In the genomic region with DNA sequence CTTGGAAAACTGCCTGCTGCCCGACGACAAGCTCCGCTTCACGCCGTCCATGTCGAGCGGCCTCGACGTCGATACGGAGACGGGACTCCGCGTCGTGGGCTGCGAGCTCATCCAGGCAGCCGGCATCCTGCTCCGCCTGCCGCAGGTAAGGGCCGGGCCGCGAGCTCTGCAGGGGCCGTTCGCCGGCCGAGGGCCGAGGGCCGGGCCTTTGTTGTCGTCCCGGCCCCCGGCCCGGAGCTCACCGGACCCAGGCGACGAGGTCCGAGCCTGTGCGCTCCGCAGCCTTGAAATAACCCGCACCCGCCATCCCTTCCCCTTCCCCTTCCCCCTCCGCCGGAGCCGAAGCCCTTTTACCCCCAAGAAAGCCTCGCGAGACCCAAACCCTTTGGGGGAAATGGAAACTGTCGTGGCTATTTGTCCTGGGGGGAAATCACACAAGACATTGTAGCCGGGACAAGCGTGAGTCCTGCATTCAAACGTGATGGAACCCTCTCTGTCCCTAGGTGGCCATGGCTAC, we compare ENCODE assay signal across 8 mouse cellular contexts. TPM values are rescaled to one million over a fixed set of nuclear protein-coding genes. Genes with fewer than 3 reads are reported as not detected.
A peak's percentile ranks its signal among the peaks of the same experiment; 100 is the strongest.
DNase-seq lines count a peak whose midpoint lies in the region; ATAC-seq and TF ChIP-seq lines count a peak whose summit lies in the region.

No protein-coding gene starts in this region.

- ATAC-seq in heart, embryonic 16.5 days (replicated peaks; ENCODE audit: extremely low read depth, insufficient read depth, low FRiP score): peak; percentile 20
- ATAC-seq in limb, embryonic 15.5 days (ENCODE audit: insufficient number of reproducible peaks, low FRiP score, low TSS enrichment, low read depth): peak; percentile 30; the same call in 1 of the 2 replicates

- no peaks in the 10 kb centered on the region for H3K27me3 ChIP-seq in heart, embryonic 16.5 days (ENCODE audit: control insufficient read depth, insufficient read depth, low read length)
- no peaks in the 10 kb centered on the region for H3K27me3 ChIP-seq in limb, embryonic 15.5 days

- H3K36me3 ChIP-seq in heart, embryonic 16.5 days (ENCODE audit: control insufficient read depth, insufficient read depth): peaks cover 66% of the 10 kb centered on the region
- H3K36me3 ChIP-seq in limb, embryonic 15.5 days: peaks cover 70% of the 10 kb centered on the region

- H3K9me3 ChIP-seq in heart, embryonic 16.5 days (replicated peaks; ENCODE audit: control insufficient read depth, low read length): no peaks in the 10 kb centered on the region
- no peaks in the 10 kb centered on the region for H3K9me3 ChIP-seq in limb, embryonic 15.5 days

- peak overlapping the region; percentile 72 for H3K4me2 ChIP-seq in heart, embryonic 16.5 days (ENCODE audit: low read depth, low read length)
- peak overlapping the region; percentile 68 for H3K4me2 ChIP-seq in limb, embryonic 15.5 days

- WGBS in heart, embryonic 16.5 days: under 1% methylated on average over 48 of the region's 49 CpGs
- WGBS in limb, embryonic 15.5 days: under 1% methylated on average over 48 of the region's 49 CpGs

- H3K9ac ChIP-seq in heart, embryonic 16.5 days (ENCODE audit: low read length): peak overlapping the region; percentile 98
- peak overlapping the region; percentile 99 for H3K9ac ChIP-seq in limb, embryonic 15.5 days

- H3K4me1 ChIP-seq in heart, embryonic 16.5 days (ENCODE audit: control insufficient read depth, insufficient read depth, low read length): peaks cover 16% of the 10 kb centered on the region
- H3K4me1 ChIP-seq in limb, embryonic 15.5 days: peaks cover 20% of the 10 kb centered on the region

- TF ChIP-seq POLR2A in brain, embryonic 14.5 days (IDR thresholded peaks at IDR 0.05; ENCODE audit: borderline replicate concordance, extremely low read depth, insufficient read depth, insufficient read length, poor library complexity, severe bottlenecking): no peak

- H3K4me3 ChIP-seq in heart, embryonic 16.5 days (ENCODE audit: low read length): peak overlapping the region; percentile 98
- H3K4me3 ChIP-seq in limb, embryonic 15.5 days: peak overlapping the region; percentile 98

- no peak for TF ChIP-seq CTCF in brain, embryonic 14.5 days (IDR thresholded peaks at IDR 0.05; ENCODE audit: borderline replicate concordance, extremely low read depth, insufficient read depth, insufficient read length)

- peak overlapping the region; percentile 92 for H3K27ac ChIP-seq in heart, embryonic 16.5 days (ENCODE audit: low read length)
- peak overlapping the region; percentile 93 for H3K27ac ChIP-seq in limb, embryonic 15.5 days

- peak; percentile 49 to 78 for DNase-seq in spleen, postnatal 4 days (ENCODE audit: low spot score in 2 of 2)
- DNase-seq in spleen, postnatal 14 days (ENCODE audit: low spot score in 2 of 2): no peak
- DNase-seq in brain, embryonic 14.5 days (ENCODE audit: low read depth): peak; percentile 41
- DNase-seq in naive thymus-derived CD4-positive, alpha-beta T cell, adult 2 months (ENCODE audit: low read depth): peak; percentile 50
- DNase-seq in layer of hippocampus, adult 11-12 months (ENCODE audit: low spot score): no peak
- no peak for DNase-seq in urinary bladder, adult 2 months (ENCODE audit: low spot score)

RNA-seq across cellular contexts. Expression of gene Ccnl2, which starts 0.4 kb away (rescaled TPM):
- polyA plus RNA-seq in brain, embryonic 14.5 days (2012; rRNA removed): 161 and 223 TPM in 2 replicates
- polyA plus RNA-seq in heart, embryonic 16.5 days (2015; fragmentation: Nextera tagmentation; extraction: Ambion mirVana): 126 and 129 TPM in 2 replicates
- polyA plus RNA-seq in limb, embryonic 15.5 days (2015; fragmentation: Nextera tagmentation; extraction: Ambion mirVana): 185 and 187 TPM in 2 replicates
- polyA plus RNA-seq in urinary bladder, adult 2 months (2012; rRNA removed): 161 and 233 TPM in 2 replicates

RNA-seq across cellular contexts. Expression of gene Mrpl20, which starts 10.0 kb away (rescaled TPM):
- 94.1 and 117 TPM in 2 replicates for polyA plus RNA-seq in brain, embryonic 14.5 days (2012; rRNA removed)
- 133 and 138 TPM in 2 replicates for polyA plus RNA-seq in heart, embryonic 16.5 days (2015; fragmentation: Nextera tagmentation; extraction: Ambion mirVana)
- 169 and 184 TPM in 2 replicates for polyA plus RNA-seq in limb, embryonic 15.5 days (2015; fragmentation: Nextera tagmentation; extraction: Ambion mirVana)
- 78.0 and 96.4 TPM in 2 replicates for polyA plus RNA-seq in urinary bladder, adult 2 months (2012; rRNA removed)

RNA-seq across cellular contexts. Expression of gene Aurkaip1, which starts 18.3 kb away (rescaled TPM):
- polyA plus RNA-seq in brain, embryonic 14.5 days (2012; rRNA removed): 100 and 128 TPM in 2 replicates
- polyA plus RNA-seq in heart, embryonic 16.5 days (2015; fragmentation: Nextera tagmentation; extraction: Ambion mirVana): 124 and 132 TPM in 2 replicates
- polyA plus RNA-seq in limb, embryonic 15.5 days (2015; fragmentation: Nextera tagmentation; extraction: Ambion mirVana): 123 and 128 TPM in 2 replicates
- polyA plus RNA-seq in urinary bladder, adult 2 months (2012; rRNA removed): 110 and 122 TPM in 2 replicates

RNA-seq across cellular contexts. Expression of gene Ankrd65, which starts 22.5 kb away (rescaled TPM):
- not detected in 2 replicates for polyA plus RNA-seq in brain, embryonic 14.5 days (2012; rRNA removed)
- 0.30 TPM in 1 of 2 replicates, not detected in the other for polyA plus RNA-seq in heart, embryonic 16.5 days (2015; fragmentation: Nextera tagmentation; extraction: Ambion mirVana)
- polyA plus RNA-seq in limb, embryonic 15.5 days (2015; fragmentation: Nextera tagmentation; extraction: Ambion mirVana): not detected in 2 replicates
- 0.81 and 0.93 TPM in 2 replicates for polyA plus RNA-seq in urinary bladder, adult 2 months (2012; rRNA removed)

RNA-seq across cellular contexts. Expression of gene Mxra8, which starts 26.8 kb away (rescaled TPM):
- 39.9 and 42.2 TPM in 2 replicates for polyA plus RNA-seq in brain, embryonic 14.5 days (2012; rRNA removed)
- 77.8 and 86.8 TPM in 2 replicates for polyA plus RNA-seq in heart, embryonic 16.5 days (2015; fragmentation: Nextera tagmentation; extraction: Ambion mirVana)
- 150 and 197 TPM in 2 replicates for polyA plus RNA-seq in limb, embryonic 15.5 days (2015; fragmentation: Nextera tagmentation; extraction: Ambion mirVana)
- polyA plus RNA-seq in urinary bladder, adult 2 months (2012; rRNA removed): 377 and 402 TPM in 2 replicates

Comparison
In these comparisons a context has a peak if more than half of its experiments do, and no peak if none do; other contexts are left out.
1. DNase-seq: peak in spleen, postnatal 4 days (2 of 2), brain, embryonic 14.5 days (single experiment) and naive thymus-derived CD4-positive, alpha-beta T cell, adult 2 months (single experiment); none in spleen, postnatal 14 days (0 of 2), layer of hippocampus, adult 11-12 months (single experiment) and urinary bladder, adult 2 months (single experiment).